Mouse (Mus musculus) liver, adult 2 months (tissue): ENCODE measurements around the gene Pmm1.

Experiments
- CTCF ChIP-seq: fragments of 200-500 bp; IDR thresholded peaks from 2 replicates; pipeline ENCODE4 v1.5.1; 2011; ENCODE audit warnings: low read depth, low read length, control low read depth
- POLR2A ChIP-seq: fragments of 200-500 bp; IDR thresholded peaks from 2 replicates; pipeline ENCODE4 v1.6.1; 2011; ENCODE audit warnings: low read length, control low read depth; ENCODE audit not compliant: insufficient read depth; ENCODE audit errors: extremely low read depth

DNA sequence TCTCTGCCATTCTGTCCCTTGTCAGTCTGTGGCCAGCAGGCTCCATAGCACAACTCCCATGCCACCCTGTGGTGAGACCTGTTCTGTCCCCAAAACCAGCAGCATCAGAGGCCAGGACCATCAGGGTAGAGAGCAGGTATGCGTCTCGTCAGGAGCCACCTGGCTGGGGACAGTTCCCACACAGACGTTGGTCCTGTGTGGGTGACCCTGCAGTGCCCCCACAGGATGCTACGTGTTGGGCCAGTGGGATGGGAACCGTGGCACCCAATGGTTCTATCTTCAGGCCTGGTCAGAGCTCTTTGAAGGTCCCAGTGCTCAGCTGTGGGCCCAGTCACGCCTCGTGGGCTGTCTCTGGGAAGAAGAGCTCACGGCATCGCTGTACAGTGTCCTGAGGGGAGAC, 9.6 kb downstream of the Pmm1 start:
- TF ChIP-seq CTCF: no peak
- TF ChIP-seq POLR2A: no peak
